Mouse (Mus musculus) thymus, postnatal 4 days (tissue): ENCODE results near the gene Tspan9.

ENCODE experiments used
- DNase-seq: peaks from one replicate; pipeline ENCODE4 v3.0.0; 2021

The Tspan9 gene

GRCm38 (mm10) chr6:128132581-128132980, 10.8 kb downstream of the Tspan9 start:
- no peak for DNase-seq

DNA sequence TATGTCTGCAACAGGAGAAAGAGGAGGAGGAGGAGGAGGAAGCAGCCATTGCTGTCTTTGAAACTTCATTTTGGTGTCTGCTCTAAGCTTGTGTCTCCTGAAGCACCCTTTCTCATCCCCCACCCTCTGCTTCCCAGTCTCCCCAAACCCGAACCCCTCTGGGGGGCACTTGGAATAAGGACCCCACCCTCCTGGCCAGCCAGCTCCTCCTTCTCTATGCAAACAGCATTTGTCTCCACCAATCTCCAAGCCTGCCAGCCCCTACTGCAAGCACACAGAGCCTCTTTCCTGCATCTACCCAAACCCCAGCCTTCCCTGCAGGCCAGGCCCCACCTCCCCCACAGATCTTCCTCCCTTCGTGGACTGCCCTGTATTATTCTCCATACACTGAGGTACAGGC, 12.0 kb downstream of the Tspan9 start:
- no peak for DNase-seq

- DNase-seq: no peak
Measured at GRCm38 (mm10) chr6:128130686-128131085, 12.7 kb downstream of the Tspan9 start.

DNA sequence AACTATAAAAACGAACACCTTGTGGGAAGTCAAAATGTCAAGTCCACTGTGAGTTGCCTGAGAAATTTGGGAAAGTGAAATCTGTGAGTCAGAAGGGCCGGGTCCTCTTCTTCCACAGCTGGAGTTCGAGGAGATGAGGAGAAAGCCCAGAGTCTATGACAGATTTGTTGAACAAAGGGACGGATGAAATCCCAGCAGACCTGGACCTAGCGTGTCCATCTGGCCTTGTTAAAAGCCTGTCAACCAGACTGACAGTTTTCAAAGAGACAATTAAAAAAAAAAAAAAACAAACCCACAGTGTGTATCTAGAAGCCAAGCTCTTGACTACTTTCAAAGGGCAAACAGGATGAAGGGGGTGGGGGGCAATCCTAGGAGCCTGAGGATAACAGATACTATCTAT, 14.0 kb downstream of the Tspan9 start:
- DNase-seq: no peak

GRCm38 (mm10) chr6:128127312-128127711, 16.1 kb downstream of the Tspan9 start:
- no peak for DNase-seq

DNA sequence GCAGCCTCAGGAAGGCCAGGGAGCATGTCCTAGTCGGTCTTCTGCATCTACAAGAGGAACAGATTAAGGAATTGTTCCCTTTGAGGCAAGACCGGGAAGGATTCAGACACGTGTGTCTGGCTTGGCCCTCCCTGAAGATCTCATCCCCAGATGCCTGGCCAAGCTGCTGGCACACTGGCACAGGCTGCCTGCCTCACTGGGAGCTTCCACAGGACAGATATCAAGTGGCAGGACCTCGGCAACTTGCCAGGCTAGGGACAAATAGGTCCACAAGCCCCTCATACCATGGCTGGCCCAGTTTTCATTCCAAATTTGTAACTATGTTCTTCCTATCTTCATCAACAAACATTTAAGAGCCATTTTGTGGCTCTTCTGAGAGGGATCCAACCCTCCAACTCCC, 16.5 kb downstream of the Tspan9 start:
- DNase-seq: no peak

- no peak for DNase-seq
Measured at GRCm38 (mm10) chr6:128125464-128125863, 17.9 kb downstream of the Tspan9 start.

DNA sequence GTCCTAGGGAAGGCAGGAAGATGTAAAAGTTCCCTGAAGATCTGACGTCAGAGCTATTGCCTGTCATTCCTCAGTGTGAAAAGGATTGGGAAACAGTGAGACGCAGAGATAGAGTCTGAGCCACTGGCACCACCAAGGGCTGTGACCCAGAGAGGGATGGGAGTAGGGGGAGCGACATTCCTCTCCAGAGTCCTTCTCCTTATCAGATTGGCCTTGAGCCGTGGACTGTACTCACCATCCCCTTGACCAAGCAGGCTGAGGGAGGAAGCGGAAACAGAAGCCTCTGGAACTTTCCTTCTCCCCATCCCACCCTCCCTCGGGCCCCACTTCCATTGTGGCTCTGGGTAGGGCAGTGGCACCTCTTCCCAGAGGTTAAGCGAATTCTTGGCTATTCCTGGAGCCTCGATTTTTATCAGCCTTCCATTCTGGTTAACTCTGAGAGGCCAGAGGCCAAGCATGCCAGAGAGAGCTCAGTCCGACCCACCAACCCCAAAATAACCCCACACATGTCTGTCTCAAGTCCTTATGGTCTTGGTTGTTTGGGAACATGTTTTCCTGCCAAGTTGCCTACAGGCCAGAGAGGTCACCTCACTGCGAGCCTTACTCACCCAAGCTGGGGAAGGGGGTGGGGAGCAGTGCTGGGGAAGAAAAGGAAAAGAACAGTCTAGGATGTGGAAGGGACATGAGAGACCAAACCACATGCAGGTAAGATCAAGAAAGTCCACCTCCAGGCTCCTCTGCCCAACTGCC, 19.0 kb downstream of the Tspan9 start:
- no peak for DNase-seq

DNA sequence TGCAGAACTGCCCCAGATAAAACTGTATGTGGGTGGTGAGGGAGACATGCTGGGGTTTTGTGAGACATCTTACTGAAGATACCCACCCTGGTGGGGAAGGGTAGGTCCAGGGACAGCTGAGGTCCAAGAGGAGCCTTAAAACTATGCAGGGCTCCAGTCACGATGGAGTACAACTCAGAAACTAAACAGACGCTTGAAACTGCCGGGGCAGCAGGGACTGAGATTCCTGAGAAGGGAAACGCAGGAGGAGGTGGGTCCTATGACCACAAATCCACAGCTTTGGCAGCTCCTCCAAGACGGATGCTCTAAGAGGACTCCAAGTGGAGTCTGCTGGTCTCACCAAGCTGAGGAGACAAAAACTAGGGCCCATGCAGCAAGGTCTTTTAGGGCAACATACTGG, 21.3 kb downstream of the Tspan9 start:
- DNase-seq: no peak

- DNase-seq: no peak
Measured at GRCm38 (mm10) chr6:128121691-128122090, 21.7 kb downstream of the Tspan9 start.

GRCm38 (mm10) chr6:128120806-128121205, 22.6 kb downstream of the Tspan9 start:
- no peak for DNase-seq

- DNase-seq: no peak
Measured at GRCm38 (mm10) chr6:128118670-128119230, 24.6 kb downstream of the Tspan9 start.

DNA sequence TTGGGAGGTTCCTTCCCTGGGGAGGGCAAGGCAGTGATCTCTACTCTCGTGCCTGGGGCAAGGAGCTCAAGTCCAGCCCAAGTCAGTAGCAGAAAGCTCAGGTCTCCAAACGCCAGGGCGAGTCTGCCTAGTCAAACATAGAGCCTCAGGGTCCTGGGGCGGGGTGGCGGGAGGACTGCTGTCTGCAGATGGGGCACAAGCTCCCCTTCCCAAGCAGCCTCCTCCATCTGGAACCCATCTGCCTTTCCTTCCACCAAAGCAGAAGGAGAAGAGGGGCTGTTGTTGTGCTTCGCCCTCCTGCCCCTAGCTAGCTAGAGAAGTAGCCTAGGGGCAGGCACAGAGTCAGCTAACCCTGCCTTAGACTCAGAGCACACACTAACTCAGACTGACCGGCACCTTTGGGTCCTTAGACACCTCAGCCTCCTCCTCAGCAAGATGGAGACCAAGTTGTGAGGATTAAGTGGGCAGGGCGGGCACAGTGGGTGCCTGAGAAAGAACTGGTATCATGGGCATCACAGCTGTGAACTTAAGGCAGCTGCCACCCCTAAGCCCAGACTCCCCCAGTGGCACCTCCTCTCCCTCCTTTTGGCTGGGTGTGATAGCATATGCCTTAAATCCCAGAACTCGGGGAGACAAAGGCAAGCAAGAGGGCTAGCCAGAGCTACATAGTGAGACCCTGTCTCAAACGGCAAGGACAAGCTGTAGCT, 26.4 kb downstream of the Tspan9 start:
- no peak for DNase-seq

GRCm38 (mm10) chr6:128116344-128116743, 27.1 kb downstream of the Tspan9 start:
- no peak for DNase-seq

- no peak for DNase-seq
Measured at GRCm38 (mm10) chr6:128115121-128115520, 28.3 kb downstream of the Tspan9 start.

DNA sequence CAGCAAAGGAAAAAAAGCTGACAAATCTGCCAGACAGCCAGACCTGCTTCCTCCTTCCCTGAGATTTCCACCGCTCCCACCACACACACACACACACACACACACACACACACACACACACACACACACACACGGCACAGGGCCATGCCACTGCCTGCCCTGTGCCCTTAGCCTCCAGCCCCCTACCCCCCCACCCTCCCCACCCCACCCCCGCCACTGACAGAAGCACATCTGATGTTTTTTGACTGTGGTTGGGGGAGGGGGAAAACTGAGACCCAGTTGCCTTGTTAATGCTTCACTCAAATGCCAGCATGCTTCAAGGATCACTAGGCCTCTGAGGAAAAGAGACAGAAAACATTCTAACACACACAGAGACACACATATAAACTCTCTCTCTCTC, 30.8 kb downstream of the Tspan9 start:
- DNase-seq: no peak

DNA sequence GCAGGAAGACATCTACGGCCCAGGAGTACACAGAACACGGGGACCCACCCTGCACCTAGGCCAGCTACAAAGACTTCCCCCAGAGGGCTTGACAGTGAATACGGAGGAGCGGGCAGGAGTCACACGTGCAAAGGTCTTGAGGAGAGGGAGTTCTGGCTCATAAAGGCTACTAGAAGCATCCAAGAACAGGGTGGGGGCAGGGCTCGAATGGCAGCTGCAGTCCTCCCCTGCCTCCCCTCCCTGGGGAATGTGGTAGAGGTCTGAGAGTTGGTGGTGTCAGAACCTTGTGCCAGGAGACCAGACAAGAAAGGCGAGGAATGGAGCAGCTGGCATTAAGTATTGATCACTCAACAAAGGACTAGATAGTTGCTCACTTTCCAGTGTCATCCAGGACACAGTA, 31.6 kb downstream of the Tspan9 start:
- DNase-seq: no peak

DNA sequence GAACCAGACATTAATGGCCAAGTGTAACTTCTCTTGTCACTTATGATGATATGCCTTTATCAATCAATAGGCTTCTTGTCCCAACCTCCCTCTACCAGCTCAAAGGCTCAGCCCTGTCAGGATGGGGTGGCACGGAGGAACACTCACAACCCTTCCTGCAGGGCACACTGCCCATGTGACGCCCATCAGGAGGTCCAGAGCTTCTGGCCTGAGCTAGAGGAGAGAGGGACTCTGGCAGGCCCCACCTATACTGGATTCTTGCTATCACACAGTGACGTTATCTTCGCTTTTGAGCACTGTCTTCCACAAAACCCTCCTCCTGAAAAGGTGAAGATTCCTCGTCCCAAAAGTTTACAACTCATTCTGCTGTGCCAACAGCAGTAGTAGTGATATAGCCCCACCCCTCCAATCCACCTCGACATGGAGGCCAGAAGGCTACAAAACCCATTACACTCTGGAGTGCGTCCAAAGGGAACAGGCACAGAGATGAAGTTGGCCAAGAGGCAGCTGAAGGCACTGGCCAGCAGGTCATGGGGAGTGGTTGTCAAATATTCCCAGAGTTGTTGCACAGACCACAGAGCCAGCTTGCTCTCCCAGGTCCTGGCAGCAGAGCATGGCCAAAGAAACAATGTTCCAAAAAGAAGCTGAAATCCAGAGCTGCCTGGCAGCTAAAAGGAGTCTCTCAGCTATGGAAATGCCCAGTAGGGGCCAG, 34.9 kb downstream of the Tspan9 start:
- DNase-seq: no peak

DNA sequence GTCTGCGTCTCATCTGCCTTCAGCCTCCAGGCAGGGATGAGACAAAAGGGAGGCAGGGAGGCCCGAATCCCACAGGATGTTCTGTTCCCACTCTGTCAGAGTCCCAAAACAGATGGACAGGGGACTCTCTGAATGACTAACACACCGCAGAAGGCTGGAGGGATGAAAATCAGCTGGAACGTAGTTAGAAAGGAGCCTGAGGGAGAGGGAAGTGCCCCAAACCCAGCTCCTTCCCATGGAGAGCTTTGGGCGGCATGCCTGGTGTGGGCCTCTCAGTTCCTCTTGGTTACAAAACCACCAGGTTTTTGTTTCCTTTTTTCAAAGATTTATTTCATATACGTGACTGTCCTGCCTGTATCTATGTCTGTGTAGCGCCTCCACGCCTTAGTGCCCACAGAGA, 35.7 kb downstream of the Tspan9 start:
- DNase-seq: no peak

GRCm38 (mm10) chr6:128106154-128106553, 37.2 kb downstream of the Tspan9 start:
- no peak for DNase-seq

- DNase-seq: no peak
Measured at GRCm38 (mm10) chr6:128104712-128105324, 38.6 kb downstream of the Tspan9 start.

DNA sequence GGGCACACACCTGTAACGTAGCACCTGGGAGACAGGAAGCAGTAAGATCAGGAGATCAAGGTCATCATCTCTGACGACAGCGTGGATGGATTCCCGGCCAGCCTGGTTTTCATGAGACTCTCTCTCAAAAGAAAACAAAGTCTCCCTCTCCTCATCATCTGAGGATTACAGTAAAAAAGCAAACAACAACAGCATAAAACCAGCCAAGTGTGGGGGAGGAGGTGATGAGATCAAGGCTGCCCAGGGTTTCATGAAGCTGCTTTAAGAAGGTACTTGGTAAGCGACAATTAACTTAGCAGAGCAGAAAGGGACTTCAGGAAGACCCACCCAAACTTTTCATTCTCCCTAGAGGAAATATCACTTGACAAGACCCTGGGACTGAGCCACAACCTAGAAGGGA, 39.5 kb downstream of the Tspan9 start:
- DNase-seq: no peak
